Mouse (Mus musculus): ENCODE measurements around the gene Hacd4.

GRCm38 (mm10) chr4:88400302-88400991, 38.3 kb downstream of the Hacd4 start:
- no peak for TF ChIP-seq CTCF (IDR thresholded peaks at IDR 0.05; ENCODE audit: control insufficient read depth, insufficient read depth, insufficient replicate concordance, low read depth, low read length)
- TF ChIP-seq POLR2A (IDR thresholded peaks at IDR 0.05; ENCODE audit: control insufficient read depth, low read depth, low read length) = no peak

All from testis, adult 2 months (tissue).